Mouse (Mus musculus) thymus, postnatal 36 days (tissue): ENCODE results near the gene Tada2b.

Experiments
- DNase-seq, 2 experiments: peaks; one replicate each; pipeline ENCODE4 v3.0.0; 2022; ENCODE audit warnings: mixed read lengths in 2 of 2

Tada2b gene

DNA sequence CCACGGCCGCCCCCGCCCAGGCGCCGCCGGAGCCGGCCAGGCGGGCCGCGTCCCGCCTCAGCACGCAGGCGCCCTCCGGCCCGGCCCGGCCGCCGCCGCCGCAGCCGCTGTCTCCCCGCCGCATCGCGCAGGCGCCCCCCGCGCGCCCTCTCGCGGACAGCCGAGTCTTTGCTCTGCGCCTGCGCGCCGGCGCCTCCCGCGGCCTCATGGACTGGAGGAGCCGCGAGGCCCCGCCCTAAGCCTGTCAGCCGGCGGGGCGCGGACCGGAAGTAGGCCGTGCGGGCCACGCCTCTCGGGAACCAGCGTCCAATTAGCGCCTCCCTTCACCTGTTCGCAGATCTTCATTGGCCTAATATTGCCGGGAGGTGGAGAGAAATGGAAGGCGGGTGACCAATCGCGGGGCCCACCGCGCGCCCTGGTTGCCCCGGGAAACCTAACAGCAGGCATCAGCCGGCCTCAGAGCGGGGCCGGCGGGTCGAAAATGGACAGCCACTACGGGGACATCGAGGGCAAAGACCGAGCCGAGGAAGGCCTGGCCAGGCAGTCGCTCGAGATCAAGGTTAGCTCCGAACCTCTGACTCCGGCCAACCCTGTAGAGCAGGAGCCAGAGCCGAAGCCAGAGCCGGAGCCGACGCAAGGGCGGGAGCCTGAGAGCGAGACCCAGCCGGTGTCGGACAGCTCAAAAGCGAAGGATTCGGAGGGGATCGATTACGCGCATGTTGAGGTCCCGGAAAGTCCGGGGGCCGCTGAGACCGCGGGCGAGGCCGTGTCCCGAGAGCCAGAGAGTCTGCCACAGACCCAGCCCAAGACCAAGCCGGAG is at the start of gene Tada2b, which contains the start of gene Ccdc96:
Gene Tada2b (minus strand): TSS at position 115 of the 820 bp plus-strand sequence.
Gene Ccdc96 (plus strand): TSS at position 418 of the 820 bp plus-strand sequence.
- DNase-seq: peak; percentile 96 to 99

DNA sequence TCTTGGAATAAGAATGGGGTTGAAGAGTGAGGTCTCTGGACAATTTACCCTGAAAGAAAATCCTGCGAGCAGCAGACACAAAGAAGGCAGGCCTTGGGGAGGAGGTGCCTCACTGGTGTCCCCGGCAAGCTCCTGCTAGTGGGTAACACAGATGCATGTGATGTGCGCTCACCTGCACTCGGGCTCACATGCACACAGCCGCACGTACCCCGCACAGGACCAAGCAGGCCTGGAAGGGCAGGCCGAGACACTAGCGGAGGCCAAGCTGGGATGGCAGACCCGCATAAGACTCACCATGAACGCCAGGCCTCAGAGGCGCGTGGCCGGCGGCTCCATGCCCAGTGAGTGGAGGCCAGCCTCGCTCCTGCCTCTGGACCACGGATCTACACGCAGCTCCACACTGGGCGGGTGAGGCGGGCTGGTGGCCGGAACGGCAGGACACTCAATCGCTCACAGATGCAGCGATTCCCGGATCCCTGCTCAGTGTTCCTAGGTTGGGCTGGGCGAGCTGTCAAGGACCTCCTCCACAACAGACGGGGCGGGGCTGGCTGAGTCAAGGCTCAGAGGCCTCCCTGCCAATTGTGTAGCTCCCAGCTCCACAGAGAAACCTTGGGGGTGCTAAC is 46.2 kb upstream of the Tada2b start:
- peak; percentile 72 to 81 for DNase-seq

DNA sequence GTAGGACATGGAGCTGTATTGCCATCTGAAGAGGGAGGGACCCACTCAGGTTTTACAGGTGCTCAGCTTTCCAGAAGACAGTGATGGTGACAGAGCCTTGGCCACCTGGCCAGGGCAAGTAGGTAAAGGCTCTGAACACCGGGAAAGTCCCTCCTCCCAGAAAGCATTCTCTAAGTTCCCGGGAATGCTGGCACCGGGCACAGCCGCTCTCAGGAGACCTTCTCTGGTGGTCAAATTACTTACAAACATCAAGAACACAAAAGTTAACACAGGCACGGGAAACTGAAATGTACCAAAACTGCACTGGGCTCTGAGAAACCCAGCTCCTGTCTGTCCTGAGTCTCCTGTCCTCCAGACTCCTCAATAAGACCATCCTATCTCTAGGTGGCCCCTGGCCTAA is 45.6 kb upstream of the Tada2b start:
- DNase-seq: no peak

GRCm38 (mm10) chr5:36526921-36527320 is 42.8 kb upstream of the Tada2b start:
- DNase-seq: no peak

DNA sequence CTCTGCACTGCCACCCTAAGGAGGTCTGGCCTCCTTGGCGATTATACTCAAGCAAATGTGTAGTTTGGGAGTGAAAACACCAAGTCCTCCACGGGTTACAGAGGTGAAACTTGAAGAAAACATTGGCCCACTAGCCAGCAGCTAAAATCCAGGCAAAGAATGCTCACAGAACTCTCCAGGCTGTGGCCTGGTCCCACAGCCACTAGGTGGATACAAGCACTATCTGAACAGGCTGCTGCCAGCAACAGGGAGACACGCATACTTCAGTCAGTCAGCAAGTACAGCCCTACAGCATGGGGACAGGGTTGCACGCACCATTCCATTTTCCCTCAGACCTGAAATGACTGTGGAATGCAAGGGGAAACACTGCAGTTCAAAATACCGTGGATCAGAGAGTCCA is 42.2 kb upstream of the Tada2b start:
- DNase-seq: no peak

GRCm38 (mm10) chr5:36525216-36525615 is 41.1 kb upstream of the Tada2b start:
- no peak for DNase-seq

DNA sequence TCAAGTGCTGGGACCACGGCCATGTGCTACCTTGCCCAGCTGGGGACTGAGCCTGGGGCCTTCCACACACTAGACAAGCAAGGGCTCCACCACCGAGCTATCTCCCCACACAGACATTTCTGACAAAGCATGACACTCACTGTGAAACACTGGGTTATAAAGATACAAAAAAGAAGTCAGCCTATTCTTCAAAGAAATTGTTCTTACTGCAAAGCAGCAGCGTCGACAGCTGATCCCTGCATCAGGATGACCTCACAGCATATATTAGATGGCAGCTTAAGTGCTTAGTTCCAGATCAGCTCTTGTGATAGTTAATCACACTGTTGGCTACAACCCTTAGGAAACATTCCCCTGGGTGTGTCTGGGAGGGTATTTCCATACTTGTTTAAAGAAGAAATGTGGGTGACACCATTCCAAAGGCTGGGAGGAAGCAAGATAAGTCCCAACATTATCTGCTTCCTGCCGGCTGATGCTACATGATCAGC is 39.2 kb upstream of the Tada2b start:
- DNase-seq: no peak

DNA sequence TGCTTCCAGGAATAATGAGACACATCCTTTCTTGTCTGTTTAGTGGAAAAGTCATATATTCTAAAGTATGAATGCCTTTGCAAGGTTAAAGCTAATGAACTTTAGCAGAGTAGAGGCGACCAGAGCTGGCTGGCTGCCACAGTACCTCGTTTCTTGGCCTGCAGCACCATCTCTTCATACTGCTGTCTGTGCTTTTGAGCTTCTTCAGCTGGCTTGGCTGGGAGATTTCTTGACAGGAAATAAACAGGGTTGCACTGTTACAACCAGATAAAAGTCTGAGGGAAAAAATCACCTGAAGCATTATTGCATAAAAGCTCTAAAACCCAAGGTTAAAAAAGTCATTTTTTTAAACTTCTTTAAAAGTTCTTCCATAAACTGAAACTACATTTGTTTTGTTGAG is 38.7 kb upstream of the Tada2b start:
- DNase-seq: no peak

- DNase-seq: peak; percentile 11 to 45
Measured at GRCm38 (mm10) chr5:36519751-36520150, 35.7 kb upstream of the Tada2b start.

DNA sequence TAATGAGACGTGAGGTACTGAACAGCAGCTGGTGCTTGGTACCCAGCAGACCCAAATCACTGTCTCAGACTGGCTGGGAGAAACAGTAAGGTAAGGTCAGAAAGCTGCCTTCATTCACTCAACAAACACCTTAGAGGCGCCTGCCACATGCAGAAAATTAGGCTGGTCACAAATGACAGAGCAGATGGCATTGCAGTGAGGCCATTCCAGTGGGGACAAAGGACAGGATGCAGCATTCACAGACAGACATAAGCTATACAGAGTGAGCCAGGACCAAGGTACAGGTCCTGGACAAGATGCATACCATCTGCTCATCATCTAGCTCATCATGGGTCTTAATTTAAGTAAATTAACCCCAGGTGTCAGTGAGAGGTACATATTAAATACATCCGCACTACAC is 33.5 kb upstream of the Tada2b start:
- no peak for DNase-seq

GRCm38 (mm10) chr5:36515558-36515957 is 31.5 kb upstream of the Tada2b start:
- no peak for DNase-seq

DNA sequence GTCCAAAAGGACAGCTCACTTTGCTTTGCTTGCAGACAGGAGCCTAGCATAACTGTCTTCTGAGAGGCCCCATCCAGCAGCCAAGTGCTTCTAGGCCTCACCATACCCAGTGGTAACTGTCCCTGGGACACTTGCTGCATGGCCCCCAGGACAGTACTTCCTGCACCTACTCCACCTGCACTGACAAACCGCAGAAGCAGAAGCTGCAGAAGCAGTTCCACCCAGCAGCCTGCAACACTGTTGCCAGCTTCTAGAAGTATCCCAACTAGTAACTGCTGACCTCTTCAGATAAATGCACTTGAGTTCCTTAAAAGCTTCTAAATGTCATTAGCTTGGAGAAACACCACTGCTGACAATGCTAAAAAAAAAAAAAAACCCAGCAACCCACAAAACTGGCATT is 31.0 kb upstream of the Tada2b start:
- DNase-seq: no peak

DNA sequence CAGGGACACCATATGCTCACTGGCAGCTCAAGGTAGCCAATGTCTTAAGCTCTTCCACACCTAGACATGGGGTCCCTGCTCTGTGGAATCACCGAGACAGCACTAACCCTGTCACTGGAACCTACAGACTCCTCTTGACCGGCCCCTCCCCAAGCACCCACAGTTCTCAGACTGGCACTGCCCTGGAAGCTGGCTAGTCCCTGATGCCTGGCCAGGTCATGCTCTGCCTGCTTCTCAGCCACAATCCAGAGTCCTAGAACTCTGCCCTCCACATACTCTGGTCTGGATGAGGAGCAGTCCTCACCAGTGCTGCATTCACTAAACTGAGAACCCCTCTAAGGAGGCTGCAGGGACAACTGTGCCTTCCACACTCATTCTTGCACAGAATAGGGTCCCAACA is 26.9 kb upstream of the Tada2b start:
- no peak for DNase-seq

DNA sequence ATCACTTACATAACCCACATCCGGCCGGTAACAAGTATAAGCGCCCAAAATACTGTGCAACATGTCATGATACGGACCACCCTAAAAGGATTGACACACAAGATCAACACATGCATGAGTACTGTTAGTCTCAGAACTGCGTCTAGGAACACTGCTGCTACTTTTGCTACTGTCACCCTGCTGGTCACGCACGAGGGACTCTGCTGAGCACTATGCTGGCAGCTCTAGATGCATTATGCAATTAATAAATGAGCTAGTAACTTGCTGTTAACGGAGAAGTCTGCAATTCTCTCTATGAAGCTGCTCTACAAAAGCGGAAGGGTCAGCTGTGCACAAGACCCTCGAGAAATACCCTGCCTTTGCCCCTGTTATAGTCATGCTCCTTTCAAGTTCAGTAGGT is 24.3 kb upstream of the Tada2b start:
- no peak for DNase-seq

- no peak for DNase-seq
Measured at GRCm38 (mm10) chr5:36505643-36506042, 21.6 kb upstream of the Tada2b start.

- DNase-seq: no peak
Measured at GRCm38 (mm10) chr5:36505235-36505634, 21.1 kb upstream of the Tada2b start.

DNA sequence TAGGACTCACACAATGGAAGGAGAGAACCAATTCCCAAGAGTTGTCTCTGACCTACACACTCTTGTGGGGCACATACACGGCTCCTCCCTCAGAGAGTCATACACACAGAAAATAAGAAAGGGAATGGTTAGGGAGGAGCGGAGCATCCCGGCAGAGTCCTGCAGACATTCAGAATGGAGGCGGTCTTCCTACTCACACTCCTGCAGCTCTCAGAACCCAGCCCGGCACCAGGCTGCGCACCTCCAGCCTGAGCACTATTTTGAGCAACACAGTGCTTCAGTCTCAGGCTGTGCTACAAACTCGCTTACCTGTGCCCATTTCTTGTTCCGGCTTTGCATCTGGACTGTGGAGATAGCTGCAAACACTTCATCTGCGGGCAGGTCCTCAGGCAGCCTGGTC is 10.6 kb upstream of the Tada2b start:
- no peak for DNase-seq

GRCm38 (mm10) chr5:36493919-36494318 is 9.8 kb upstream of the Tada2b start:
- DNase-seq: no peak

DNA sequence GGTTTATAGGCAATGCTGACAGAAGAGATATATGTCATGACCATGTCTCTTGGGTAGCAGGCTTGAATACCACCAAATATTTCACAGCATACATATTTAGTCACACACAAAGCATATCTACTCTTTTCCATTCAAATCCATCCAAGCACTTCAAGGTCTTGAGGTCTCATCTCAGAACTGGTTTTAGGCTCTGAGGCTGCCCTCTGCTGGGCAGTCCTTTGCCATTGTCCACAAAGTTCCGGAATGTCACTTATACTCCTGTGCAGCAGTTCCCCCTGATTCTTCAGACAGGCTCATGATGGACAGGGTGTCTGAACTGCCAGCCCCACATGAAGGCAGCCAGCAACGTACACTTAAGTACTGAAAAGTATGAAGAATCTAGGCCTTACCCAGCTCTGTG is 5.1 kb upstream of the Tada2b start:
- DNase-seq: peak; percentile 16 to 32

DNA sequence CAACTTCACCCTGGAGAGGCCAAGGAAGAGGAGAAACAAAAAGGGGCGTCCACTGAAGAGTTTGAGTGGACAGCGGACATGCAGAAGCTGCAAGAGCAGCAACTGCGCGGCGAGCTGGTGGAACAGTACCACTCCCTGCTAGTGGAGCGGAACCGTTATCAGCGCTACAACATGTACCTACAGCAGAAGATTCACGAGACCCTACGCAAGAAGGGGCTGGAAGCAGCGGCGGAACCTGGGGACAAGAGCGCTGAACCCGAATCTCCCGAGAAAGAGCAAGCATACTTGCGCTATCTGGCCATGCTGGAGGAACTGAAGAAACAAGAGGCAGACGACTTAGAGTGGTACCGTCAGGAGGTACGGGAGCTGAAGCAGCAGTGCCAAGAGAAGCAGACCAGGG is 1.2 kb upstream of the Tada2b start:
- DNase-seq: no peak

DNA sequence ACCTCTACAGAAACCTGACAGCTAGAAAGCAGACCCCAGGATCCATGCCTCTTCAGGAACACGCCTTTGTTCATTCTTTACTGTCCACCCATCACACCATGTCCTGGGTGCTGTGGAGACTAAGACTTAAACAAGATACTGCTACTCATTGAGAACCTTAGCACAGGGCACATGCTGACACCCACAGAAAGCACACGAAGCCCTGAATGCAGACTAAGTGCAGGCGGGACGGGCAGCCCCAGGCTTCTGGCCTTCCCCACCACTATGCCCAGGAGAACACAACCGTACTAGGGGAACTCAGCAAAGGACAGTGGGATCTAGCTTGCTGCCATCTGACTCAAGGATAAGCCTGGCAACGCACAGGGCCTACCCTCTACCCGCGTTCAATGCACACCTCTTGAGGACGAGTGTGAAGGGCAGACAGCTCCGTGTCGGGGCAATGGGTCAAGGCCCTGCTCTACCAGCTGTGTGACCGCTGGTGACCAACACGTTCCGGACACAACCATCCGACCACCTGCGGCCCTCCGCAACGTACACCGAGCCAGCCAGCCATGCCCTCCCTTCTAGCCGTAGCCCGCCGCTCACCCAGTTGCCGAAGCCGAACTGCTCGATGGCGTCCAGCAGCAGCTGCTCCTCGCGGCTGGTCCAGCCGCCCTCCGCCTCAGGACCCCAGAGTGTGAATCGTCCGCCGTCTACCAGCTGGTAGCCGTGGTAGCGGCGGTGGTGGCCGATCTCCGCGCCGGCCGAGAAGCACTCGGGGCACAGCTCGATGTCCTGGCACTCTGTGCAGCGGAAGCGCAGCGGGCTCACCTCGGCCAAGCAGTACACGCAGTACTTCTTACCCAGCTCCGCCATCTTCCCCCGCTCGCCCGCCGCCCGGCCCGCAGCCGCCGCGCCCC is 633 bp downstream of the Tada2b start:
- peak; percentile 60 to 73 for DNase-seq

DNA sequence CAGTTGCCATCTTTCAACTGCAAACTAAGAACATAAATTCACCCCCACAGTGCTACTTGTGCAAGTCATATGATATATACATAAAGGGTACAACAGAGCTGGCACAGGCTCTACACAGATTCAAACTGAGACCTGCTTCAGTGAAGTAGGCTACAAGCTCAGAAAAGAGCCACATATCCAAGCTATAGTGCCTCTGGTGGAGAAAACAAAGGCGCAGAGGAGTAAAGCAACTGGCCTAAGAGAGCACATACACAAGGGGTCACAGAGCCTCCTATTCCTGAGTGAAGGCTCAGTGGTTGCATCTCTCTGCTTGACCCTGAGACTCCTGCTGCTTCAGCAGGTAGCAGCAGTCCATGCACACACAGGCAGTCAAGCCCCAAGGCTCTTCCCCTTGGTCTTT is 3.0 kb downstream of the Tada2b start:
- no peak for DNase-seq

DNA sequence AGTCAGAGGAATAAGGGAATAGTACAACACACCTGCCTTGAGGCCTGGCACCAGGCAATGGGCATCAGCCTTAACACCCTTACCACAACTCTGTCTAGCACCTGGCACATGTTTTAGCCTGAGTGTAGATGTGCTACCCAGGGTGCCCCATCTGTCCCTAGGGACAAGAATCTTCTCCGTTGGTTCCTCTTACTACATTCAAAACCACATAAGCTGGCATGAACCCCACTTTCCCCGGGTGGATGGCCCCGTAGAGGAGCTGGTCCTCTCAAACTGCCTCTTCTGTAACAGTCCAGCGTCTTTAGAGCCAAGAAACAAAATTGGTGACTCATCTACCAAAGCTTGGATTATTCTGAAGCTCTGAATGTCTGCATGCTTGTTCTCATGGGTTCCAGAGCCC is 3.7 kb downstream of the Tada2b start:
- no peak for DNase-seq
